Mouse (Mus musculus) liver, embryonic 14.5 days (tissue): ENCODE measurements around the gene Fgd6.

Experiments
- CTCF ChIP-seq: IDR thresholded peaks from 2 replicates; pipeline ENCODE4 v1.5.1; 2016; ENCODE audit warnings: antibody characterized with exemption, low read depth, control low read depth
- EP300 ChIP-seq: IDR thresholded peaks from 2 replicates; pipeline ENCODE4 v1.6.1; 2016; ENCODE audit warnings: antibody characterized with exemption, low read depth

DNA sequence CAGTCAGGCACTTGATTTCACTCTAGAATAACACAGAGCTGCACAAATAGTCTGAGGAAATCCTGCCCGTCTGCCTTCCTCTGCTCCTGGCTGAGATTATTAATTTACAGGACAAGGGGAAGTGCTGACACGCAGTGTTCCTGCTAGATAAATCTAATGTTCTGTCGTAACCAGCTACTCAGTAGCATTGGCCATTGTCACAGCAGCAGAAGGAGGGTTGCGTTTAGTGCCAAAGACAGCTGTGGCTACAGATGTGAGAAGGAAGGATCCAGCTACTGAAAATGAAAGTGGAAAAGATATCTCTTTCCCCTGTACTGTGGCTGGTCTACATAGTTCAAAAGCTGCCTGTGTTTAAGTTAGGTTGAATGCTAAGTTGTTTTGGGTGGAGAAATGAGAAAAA, 71.4 kb downstream of the Fgd6 start:
- TF ChIP-seq CTCF, result no peak
- TF ChIP-seq EP300, result no peak
